Mouse (Mus musculus): ENCODE measurements at regions not wholly inside any gene's neighbourhood (a gene's known extent, or its start where the extent isn't known, plus 50 kb on each side); places are given as distances from the start of the nearest gene placed in this dataset.

DNA sequence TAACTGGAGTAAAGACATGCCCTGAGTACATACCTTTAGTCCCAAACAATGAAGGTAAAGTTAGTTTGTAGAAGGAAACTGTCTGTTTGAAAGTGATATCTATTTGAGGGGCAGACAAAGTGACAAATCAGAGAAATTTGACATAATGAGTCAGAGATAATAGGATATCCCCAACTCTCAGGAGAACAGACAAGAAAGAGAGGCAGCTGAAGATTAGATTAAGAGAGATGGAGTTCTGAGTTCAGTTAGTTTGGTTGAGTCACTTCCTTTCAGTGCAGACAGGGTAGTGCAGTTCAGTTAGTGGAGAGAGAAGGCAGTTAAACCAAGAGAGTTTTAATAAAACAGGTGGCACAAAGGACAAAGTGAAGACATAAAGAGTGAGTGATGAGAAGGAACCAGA, 477.4 kb upstream of the Diaph2 start:
- DNase-seq, result no peak

DNA sequence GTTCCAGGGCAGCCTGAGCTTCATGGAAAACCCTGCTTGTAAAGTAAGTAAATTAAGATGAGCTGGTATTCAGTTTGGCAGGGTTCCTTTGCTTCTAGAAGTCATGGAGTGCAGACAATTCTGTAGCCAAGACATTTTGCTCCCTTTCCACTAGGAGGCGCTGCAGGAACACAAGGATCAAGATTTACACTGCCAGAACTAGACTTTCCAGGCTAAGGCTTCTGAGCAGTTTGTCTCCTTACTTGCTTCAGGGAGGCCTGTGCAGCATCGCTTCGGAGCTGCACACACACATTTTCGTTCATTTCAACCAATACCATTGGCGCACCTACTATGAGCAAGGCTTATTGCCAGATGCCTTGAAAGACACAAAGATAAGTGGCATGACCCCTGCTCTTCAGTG, 445.6 kb upstream of the Diaph2 start:
- peak; percentile 61 for DNase-seq

- DNase-seq, result no peak
Measured at GRCm38 (mm10) chrX:129309380-129309779, 440.2 kb upstream of the Diaph2 start.

DNA sequence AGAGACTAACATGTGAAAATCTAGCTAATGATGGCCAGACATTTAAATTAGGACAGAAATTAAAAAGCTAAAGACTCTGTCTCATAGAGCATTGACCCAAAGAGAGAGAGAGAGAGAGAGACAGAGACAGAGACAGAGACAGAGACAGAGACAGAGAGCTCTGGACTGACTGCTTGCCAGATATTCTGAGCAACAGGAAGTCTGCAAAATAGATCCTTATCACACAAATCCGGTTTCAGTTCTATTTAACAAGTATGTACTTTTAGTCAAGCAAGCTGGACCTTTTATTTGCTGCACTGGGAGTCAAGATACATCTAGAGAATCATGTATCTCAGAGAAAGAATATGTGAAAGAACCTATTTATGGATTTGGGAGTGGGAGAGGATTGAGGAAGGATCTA, 420.1 kb upstream of the Diaph2 start:
- no peak for DNase-seq

DNA sequence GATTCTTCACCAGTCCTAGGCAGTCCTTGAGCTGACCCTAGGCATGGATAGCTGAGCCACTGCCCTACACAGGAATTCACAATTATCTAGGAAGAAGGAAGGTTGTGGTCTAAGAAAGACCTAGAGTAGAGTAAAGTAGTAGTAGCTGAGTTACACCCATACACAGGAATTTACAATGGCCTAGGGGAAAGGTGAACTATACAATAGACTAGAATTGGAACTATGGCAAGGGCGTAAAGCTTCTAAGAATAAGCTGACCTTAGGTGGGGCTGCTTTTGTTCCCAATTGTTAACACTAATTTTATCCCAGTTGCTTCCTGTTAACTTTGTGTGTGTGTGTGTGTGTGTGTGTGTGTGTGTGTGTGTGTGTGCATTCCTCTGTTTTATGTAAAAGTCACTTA, 416.7 kb upstream of the Diaph2 start:
- DNase-seq, result no peak
